Mouse (Mus musculus) kidney, adult 11 months (tissue): ENCODE data around the gene Alpl.

Source experiments
- DNase-seq: peaks from one replicate; pipeline ENCODE4 v3.0.0; 2022

The Alpl gene

DNA sequence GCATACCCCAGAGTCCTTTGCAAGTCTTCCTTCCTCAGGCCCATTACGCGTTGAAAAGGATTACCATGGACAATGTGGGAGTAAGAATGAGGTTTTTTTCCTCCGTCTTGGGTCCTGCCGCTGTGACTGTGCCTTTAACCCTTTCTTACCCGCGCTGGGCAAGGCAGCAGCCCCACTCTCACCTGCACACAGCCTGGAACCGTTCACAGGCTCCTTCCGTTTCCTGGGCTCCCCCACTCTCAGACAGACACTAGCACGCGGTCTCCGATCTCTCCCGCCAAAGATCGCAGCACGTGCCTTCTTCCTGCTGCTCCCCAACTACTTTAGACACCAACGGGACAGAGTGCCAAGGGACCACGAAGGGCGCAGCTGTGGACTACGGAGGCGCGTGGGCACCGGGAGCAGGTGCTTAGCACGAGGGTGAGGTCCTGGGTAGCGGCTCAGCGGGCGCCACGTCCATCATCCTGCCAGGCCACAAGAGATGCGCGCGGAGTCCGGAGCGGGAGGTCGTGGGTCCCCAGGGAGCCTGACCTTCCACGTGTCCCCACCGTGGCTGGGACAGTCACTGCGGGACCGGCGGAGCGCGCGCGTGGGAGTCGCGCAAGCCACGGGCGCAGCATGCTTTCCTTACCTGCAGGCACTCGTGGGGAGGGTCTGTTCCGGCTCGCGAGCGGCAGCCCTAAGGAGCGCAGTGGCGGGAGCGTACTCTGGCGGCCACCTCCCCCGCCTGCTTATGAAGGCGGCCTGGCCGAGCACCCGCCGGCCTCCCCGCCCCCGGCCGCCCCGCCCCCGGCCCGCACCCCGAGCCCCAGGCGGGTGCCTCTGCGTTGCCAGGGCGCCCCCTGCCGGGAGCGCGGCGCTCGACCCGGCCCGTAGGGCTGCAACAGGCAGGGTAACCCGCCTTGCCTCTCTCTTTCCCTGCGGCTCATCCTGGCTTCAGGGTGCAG, at the start of gene Alpl:
TSS of gene Alpl (minus strand) at position 774 of the 947 bp plus-strand sequence.
- DNase-seq = peak; percentile 68

- DNase-seq = no peak
Observed at GRCm38 (mm10) chr4:137844656-137845055, 48.5 kb upstream of the Alpl start.

GRCm38 (mm10) chr4:137839452-137839851, 43.3 kb upstream of the Alpl start:
- DNase-seq = no peak

- DNase-seq = no peak
Observed at GRCm38 (mm10) chr4:137838791-137839190, 42.6 kb upstream of the Alpl start.

DNA sequence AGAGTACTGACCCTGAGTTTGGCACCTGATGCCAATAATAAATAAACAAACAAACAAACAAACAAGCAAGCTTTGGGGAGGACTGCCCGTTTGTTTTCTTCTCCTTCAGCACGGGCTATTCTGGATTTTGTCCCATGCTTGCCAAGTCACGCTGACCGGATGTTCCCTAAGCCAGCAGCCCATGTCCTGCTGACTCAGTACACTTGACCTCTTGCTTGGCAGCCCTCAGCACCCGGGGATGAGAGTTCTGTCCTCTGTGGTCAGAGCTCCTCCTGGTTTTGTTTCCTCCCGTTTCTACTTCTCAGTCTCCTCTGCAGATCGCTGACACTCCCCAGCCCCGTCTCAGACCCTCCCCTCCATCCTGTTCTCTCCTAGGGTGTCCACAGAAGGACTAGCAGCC, 41.6 kb upstream of the Alpl start:
- peak; percentile 85 for DNase-seq

- no peak for DNase-seq
Observed at GRCm38 (mm10) chr4:137836741-137837140, 40.6 kb upstream of the Alpl start.

- DNase-seq = peak; percentile 83
Observed at GRCm38 (mm10) chr4:137835624-137836337, 39.6 kb upstream of the Alpl start.

DNA sequence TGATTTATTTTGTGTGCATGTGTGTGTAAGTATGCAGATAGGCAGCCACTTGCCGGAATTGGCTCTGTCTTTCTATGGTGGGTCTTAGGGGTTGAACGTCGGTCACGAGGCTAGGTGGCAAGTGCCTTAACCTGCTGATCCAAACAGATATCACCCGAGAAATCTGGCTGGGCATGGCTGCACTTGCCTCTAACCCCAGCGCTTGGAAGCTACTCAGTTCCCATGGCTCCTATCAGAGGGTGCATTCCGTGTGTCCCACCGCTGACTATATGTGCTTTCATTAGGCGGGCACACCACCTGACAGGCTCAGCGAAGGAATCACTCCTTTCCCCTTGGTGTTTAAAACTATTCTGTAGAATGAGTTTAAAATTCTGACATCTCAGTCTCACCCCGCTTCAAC, 35.4 kb upstream of the Alpl start:
- no peak for DNase-seq

GRCm38 (mm10) chr4:137830380-137830779, 34.2 kb upstream of the Alpl start:
- DNase-seq = no peak

DNA sequence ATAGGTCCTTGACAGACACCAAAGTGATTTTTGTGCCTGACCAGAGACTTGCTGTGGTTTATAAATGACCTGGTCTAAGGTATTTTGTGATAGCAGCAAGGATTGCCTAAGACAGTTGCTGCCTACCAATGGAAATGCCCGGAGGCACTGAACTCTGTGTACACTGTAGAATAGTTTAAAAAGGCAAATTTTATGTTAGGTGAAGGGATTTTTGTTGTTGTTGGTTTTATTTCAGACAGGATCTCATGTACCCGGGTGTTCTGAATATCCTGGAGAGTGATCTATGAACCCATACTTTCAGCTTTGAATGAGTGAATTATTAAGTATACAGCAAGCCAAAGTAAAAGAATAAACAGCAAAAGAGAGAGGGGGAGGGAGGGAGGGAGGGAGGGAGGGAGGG, 28.7 kb upstream of the Alpl start:
- DNase-seq = no peak

DNA sequence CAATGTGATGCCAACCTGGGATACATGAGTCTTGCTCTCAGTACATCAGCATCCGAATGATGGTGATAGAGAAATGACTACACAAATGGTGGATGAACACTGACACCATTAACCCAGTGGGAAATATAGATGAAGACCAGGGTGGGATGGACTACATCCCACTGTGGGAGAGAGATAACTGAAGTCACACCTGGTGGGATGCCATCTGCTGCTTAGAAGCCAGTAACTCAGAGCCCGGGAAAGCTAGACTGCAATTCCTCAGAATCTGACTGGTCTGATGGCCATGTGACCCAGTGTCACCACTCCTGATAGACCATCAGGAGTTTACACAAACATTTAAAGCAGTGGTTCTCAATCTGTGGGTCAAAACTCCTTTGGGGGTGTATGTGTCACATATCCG, 27.4 kb upstream of the Alpl start:
- DNase-seq = no peak

DNA sequence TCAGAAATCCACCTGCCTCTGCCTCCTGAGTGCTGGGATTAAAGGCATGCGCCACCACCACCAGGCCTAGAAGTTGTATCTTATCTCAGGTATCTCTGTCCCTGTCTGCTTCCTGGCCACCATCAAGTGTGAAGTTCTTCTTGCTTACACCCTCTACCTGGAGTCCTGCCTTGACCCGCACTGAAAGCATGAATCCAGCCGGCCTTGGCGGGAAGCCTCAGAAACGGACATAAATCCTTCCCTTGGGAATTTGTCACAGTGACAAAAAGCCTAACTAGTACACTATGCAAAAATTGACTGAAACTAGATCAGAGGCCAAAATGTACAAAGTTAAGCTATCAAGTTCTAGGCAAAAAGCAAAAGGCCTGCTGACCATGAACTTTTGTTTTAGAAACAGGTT, 26.4 kb upstream of the Alpl start:
- DNase-seq = no peak

DNA sequence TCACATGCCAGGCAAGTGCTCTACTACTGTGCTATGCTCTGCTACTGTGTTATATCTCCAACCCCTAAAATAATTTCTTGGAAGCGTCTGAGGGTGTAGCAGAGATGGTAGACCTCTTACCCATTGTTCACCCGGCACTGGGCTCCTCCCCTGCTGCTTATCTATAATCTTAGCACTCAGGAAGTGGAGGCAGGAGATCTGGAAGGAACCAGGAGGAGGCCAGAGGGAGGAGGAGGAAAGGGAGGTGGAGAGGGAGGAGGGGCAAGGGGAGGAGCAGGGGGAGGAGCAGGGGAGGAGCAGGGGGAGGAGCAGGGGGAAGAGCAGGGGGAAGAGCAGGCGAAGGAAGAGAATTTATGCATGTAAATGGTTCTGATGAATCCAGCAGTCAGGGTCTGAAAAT, 24.5 kb upstream of the Alpl start:
- no peak for DNase-seq

- DNase-seq = no peak
Observed at GRCm38 (mm10) chr4:137819487-137819886, 23.3 kb upstream of the Alpl start.

GRCm38 (mm10) chr4:137818341-137818740, 22.2 kb upstream of the Alpl start:
- no peak for DNase-seq

DNA sequence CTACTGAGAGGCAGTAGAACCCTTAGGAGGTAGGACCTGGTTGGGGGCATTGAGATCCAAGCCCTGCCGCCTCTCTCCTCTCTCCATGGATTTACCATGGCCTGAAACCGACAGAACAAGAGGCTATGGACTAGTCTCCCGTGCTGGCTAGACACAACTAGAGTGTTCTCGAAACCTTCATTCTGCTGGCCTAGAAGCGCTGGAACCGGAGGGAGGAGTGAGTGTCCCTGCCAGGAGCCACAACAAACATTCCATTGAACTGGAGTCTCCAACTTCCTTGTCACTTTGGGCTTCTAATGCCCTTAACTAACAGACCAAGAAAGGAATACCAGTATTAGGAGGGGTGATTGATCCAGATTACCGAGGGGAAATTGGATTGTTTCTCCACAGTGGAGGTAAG, 20.0 kb upstream of the Alpl start:
- DNase-seq = no peak

DNA sequence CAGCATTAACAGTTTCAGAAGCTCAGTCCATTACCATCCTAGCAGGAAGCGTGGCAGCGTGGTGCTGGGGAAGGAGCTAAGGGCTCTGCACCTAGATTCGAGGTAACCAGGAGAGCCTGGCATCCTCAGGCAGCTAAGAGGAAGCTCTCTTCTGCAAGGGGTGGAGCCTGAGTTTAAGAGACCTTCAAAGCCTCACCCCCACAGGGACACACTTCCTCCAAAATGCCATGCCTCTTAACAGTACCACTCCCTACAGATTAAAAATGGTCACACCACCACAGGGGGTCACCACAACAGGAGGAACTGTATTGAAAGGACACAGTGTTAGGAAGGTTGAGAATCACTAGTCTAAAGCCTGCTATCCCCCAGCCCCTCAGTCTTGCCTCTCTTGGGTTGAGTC, 19.3 kb upstream of the Alpl start:
- no peak for DNase-seq

DNA sequence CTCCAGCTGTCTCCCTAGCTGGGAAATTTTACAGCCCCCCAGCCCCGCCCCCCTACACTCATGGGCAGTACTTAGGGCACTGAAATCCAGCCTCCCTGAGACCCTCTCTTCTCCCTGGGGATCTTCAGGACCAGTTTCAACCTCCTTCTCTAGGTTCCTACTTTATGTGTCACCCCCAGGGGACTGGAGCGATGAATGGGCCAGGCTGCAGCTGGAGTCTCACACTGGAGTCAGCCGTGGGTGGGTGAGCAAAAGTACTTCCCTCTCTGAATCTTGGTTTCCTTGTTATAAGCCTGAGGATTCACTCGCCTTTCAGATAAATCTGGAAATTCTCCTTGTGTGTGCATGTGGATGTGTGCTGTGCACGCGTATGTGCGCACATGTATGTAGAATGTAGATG, 18.0 kb upstream of the Alpl start:
- no peak for DNase-seq

DNA sequence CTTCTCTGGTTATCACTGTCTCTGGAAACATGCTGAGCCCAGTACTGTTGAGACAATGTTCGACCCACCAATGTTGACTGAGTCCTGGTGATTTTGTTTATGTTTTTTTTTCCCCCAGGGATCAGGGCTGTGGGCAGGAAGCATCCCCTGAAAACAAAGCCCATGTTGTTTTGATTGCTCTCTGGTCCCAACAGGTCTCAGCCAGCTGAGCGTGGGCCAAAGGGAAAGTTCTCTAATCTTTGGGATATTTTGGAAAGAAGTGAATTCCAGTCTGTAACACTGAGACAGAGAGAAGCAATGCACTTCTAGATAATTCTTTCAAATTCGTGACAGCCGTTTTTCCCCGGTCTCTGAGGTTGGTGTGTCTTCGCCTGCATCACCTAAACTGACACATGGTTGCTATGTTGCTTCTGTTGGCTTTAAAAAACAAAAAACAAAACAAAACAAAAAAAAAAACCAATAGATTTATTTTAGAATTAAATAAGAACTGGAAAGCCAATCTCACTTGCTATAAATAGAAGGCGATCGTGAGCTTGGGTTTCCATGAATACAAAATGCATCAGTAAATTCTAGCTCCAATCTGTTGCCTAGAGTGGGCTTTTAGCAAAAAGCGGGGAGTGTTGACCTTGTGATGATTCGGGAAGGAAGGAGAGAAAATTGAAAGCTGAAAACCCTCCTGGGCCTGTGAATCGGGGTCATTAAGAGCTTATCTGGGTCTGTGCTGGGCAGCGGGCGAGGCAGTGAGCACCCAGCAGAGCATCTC, 16.9 kb upstream of the Alpl start:
- DNase-seq = no peak

DNA sequence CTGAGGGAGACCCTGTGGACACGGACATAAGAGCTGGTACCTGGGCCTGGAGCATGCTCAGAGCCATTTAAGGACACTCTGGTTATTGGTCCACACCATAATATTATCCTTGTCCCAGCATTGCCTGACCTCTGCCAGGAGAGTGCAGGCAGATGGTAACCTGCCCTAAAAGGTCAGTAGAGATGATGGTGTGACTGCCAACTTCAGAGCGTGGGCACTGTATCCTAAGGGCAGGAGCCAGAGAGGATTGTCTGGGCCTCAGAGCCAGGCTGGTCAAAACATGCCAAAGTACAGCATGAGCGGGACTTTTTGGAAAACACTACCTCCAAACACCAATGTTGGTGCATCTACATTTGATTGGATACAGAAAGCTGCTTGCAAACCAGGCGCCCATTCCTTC, 13.8 kb upstream of the Alpl start:
- no peak for DNase-seq

- peak; percentile 34 for DNase-seq
Observed at GRCm38 (mm10) chr4:137807301-137807851, 11.2 kb upstream of the Alpl start.

GRCm38 (mm10) chr4:137801196-137801595, 5.0 kb upstream of the Alpl start:
- no peak for DNase-seq

- no peak for DNase-seq
Observed at GRCm38 (mm10) chr4:137800324-137800723, 4.1 kb upstream of the Alpl start.
